Mouse (Mus musculus) gastrocnemius, postnatal 10 days (tissue): ENCODE results near the gene Hoxb7. TPM values are rescaled to one million over a fixed set of nuclear protein-coding genes. Genes with fewer than 3 reads are reported as not detected.

Source experiments
- DNase-seq: peaks from one replicate; pipeline ENCODE4 v3.0.0; 2021; ENCODE audit warnings: mixed read lengths
- total RNA-seq, 2 experiments: library from RNA; stranded (reverse); gene quantifications; 2 replicates each; pipeline ENCODE4 v1.2.3; 2021

Hoxb7 gene
- total RNA-seq, 2 experiments from 2014 or later = 1.6 to 1.9 TPM

- no peak for DNase-seq
Measured at GRCm38 (mm10) chr11:96268031-96268745, 18.2 kb upstream of the Hoxb7 start.

GRCm38 (mm10) chr11:96269869-96270268 is 16.6 kb upstream of the Hoxb7 start:
- DNase-seq = no peak

- DNase-seq = no peak
Measured at GRCm38 (mm10) chr11:96270996-96271540, 15.4 kb upstream of the Hoxb7 start, which contains the start of gene Hoxb9. Gene Hoxb9, plus strand, starts transcription at chr11:96271457.

- DNase-seq = no peak
Measured at GRCm38 (mm10) chr11:96271541-96272011, 14.8 kb upstream of the Hoxb7 start.

GRCm38 (mm10) chr11:96272024-96272921 is 14.2 kb upstream of the Hoxb7 start:
- DNase-seq = no peak

- DNase-seq = no peak
Measured at GRCm38 (mm10) chr11:96274428-96274827, 12.0 kb upstream of the Hoxb7 start.

GRCm38 (mm10) chr11:96275896-96276295 is 10.5 kb upstream of the Hoxb7 start:
- no peak for DNase-seq

- no peak for DNase-seq
Measured at GRCm38 (mm10) chr11:96277151-96278044, 9.0 kb upstream of the Hoxb7 start.

GRCm38 (mm10) chr11:96278324-96278723 is 8.1 kb upstream of the Hoxb7 start:
- DNase-seq = no peak

- peak; percentile 81 for DNase-seq
Measured at GRCm38 (mm10) chr11:96278773-96279172, 7.7 kb upstream of the Hoxb7 start.

GRCm38 (mm10) chr11:96279421-96280233 is 6.8 kb upstream of the Hoxb7 start:
- DNase-seq = no peak

GRCm38 (mm10) chr11:96280399-96281378 is 5.7 kb upstream of the Hoxb7 start:
- no peak for DNase-seq

GRCm38 (mm10) chr11:96281396-96281795 is 5.0 kb upstream of the Hoxb7 start:
- DNase-seq = no peak

GRCm38 (mm10) chr11:96281855-96282570 is 4.4 kb upstream of the Hoxb7 start, which contains the start of gene Hoxb8:
Gene Hoxb8, plus strand, starts transcription at chr11:96281905.
- no peak for DNase-seq

GRCm38 (mm10) chr11:96282795-96283430 is 3.5 kb upstream of the Hoxb7 start:
- no peak for DNase-seq

- peak; percentile 54 for DNase-seq
Measured at GRCm38 (mm10) chr11:96284041-96284749, 2.2 kb upstream of the Hoxb7 start.
